Mouse (Mus musculus) lung, embryonic 16.5 days (tissue): ENCODE measurements around the gene Chl1. TPM values are rescaled to one million over a fixed set of nuclear protein-coding genes. Genes with fewer than 3 reads are reported as not detected.
A peak's percentile ranks its signal among the peaks of the same experiment; 100 is the strongest.

Source experiments
- ATAC-seq: fragments of 200-750 bp; cut with Nextera tagmentation; 2 replicates; pipeline ENCODE4 v1.8.0; 2017; ENCODE audit warnings: low read depth, mild to moderate bottlenecking, moderate library complexity
- H3K27ac ChIP-seq: fragments of 300-500 bp; sonication (generic); 2 replicates; pipeline ENCODE4 v1.5.1; 2014; ENCODE audit warnings: mild to moderate bottlenecking, control low read depth, low read length
- H3K27me3 ChIP-seq: fragments of 300-500 bp; sonication (generic); 2 replicates; pipeline ENCODE4 v1.6.1; 2014; ENCODE audit warnings: low read depth, low read length, mixed read lengths; ENCODE audit not compliant: control insufficient read depth, insufficient read depth
- H3K36me3 ChIP-seq: fragments of 300-500 bp; sonication (generic); 2 replicates; pipeline ENCODE4 v1.6.1; 2014; ENCODE audit warnings: low read length; ENCODE audit not compliant: control insufficient read depth, insufficient read depth
- H3K4me1 ChIP-seq: fragments of 300-500 bp; sonication (generic); replicated peaks from 2 replicates; pipeline ENCODE4 v1.6.1; 2014; ENCODE audit warnings: low read length, mixed read lengths; ENCODE audit not compliant: control insufficient read depth, insufficient read depth
- H3K4me2 ChIP-seq: fragments of 300-500 bp; sonication (generic); 2 replicates; pipeline ENCODE4 v1.6.1; 2014; ENCODE audit warnings: low read depth, low read length, control low read depth
- H3K4me3 ChIP-seq: fragments of 300-500 bp; sonication (generic); 2 replicates; pipeline ENCODE4 v1.5.1; 2014; ENCODE audit warnings: mild to moderate bottlenecking, low read length, control low read depth
- H3K9ac ChIP-seq: fragments of 300-500 bp; sonication (generic); 2 replicates; pipeline ENCODE4 v1.6.1; 2014; ENCODE audit warnings: low read length, control low read depth
- H3K9me3 ChIP-seq: fragments of 300-500 bp; sonication (generic); 2 replicates; pipeline ENCODE4 v1.6.1; 2016; ENCODE audit warnings: low read length; ENCODE audit not compliant: control insufficient read depth
- WGBS: fragments of 180-500 bp; shearing (Covaris S2); extraction: QIAGEN DNeasy Blood & Tissue Kit; methylation state at CpG from one replicate; pipeline ENCODE4 v1.1.7; 2014; 5-methylcytosine and 5-hydroxymethylcytosine counted together
- polyA plus RNA-seq: library from polyadenylated mRNA; unstranded; fragments of >200 nt; fragmentation: Nextera tagmentation; extraction: Ambion mirVana; gene quantifications from 2 replicates; pipeline ENCODE4 v1.2.1, GENCODE M21; 2015

Gene Chl1
- polyA plus RNA-seq, 1 experiment from 2014 or later = 0.38 TPM

DNA sequence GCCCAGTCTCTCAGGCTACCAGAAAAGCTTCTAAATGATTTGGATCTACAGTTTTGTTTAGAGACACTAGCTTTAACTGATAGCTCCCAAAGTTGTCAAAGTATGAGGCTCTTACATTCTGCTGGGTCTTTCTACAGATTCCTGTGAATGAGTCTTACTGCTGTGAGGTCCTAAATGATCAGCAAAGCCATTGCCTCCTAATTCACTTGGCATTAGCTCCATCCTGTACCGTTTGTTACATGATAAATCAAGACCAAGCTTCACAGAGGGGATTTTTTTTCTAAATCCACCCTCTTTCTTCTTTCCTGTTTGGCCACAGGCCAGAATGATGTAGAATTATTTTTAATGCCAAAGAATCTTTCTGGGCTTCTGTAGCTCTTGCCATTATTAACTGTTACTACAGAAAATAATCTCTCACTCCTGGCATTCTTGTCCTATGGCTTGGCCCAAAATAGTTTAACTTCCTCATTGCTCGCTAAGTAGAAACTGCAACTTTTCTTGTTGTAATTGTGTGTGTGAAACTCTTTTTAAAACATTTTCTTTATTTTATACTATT, 280.8 kb downstream of the Chl1 start:
- Histone ChIP-seq H3K9ac (no peak overlapping the region), H3K4me1 (no peaks in the 10 kb centered on the region; the same call in 1 of the 2 replicates), H3K36me3 (no peaks in the 10 kb centered on the region), H3K9me3 (no peaks in the 10 kb centered on the region), H3K27ac (peak overlapping the region; percentile 50), H3K27me3 (no peaks in the 10 kb centered on the region), H3K4me3 (no peak overlapping the region), H3K4me2 (no peak overlapping the region)
- WGBS = 34% methylated on average over 2 of the region's 2 CpGs
- peak; percentile 88 for ATAC-seq

DNA sequence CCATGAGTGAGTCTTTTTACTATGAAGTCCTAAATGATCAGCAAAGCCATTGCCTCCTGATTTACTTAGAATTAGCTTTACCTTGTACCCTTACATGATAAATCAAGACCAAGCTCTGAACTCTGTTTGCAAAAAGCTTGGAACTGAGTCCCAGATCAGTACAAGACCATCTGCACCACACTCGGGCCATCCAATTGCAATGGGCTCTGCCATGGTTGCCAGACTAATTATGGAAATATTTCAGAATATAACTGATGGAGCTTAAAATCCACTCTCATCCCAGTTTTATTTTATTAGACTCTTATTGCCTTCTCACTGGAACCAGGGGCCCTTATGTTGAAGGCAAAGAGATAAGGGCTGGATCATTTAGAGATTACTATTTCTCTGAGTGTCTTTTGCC, 284.9 kb downstream of the Chl1 start:
- no peaks in the 10 kb centered on the region; the same call in 1 of the 2 replicates for H3K4me1 ChIP-seq
- H3K9ac ChIP-seq = no peak overlapping the region
- WGBS = 90% methylated on average over 1 of the region's 1 CpGs
- H3K27ac ChIP-seq = no peak overlapping the region
- no peak overlapping the region for H3K4me3 ChIP-seq
- no peaks in the 10 kb centered on the region for H3K27me3 ChIP-seq
- ATAC-seq = no peak
- H3K9me3 ChIP-seq = no peaks in the 10 kb centered on the region
- no peaks in the 10 kb centered on the region for H3K36me3 ChIP-seq
- H3K4me2 ChIP-seq = no peak overlapping the region
